Mouse (Mus musculus): Measurements from ENCODE around the gene Nme1. TPM values are rescaled to one million over a fixed set of nuclear protein-coding genes. Genes with fewer than 3 reads are reported as not detected.

Gene Nme1
- total RNA-seq (2021): 10 to 100 TPM; 18.2 to 20.6 TPM
- long read RNA-seq, experiment 1, transcript Nme1-203 (5 exons, 3,181 nt): major isoform, 56 of 60 reads
- long read RNA-seq, experiment 1, partial matches to known transcripts: 0 of 60 reads
- long read RNA-seq, experiment 1, other reads (novel, unspliced or antisense): 2 of 60 reads
- long read RNA-seq, experiment 2, transcript Nme1-203 (5 exons, 3,181 nt): major isoform, 52 of 54 reads
- long read RNA-seq, experiment 2, partial matches to known transcripts: 0 of 54 reads
- long read RNA-seq, experiment 2, other reads (novel, unspliced or antisense): 0 of 54 reads

GRCm38 (mm10) chr11:93968005-93968847, at the start of gene Nme1, which contains the start of gene Gm20390:
Gene Nme1, minus strand, starts transcription at chr11:93968521.
Gene Gm20390, minus strand, starts transcription at chr11:93968293.
- peak; percentile 94 for DNase-seq
- intact Hi-C loops (cut with DNase I; ENCODE audit: low total_unique reads): no loop called here

GRCm38 (mm10) chr11:94003346-94003745, 35.0 kb upstream of the Nme1 start:
- DNase-seq: no peak
- intact Hi-C loops (cut with DNase I; ENCODE audit: low total_unique reads): no loop called here

DNA sequence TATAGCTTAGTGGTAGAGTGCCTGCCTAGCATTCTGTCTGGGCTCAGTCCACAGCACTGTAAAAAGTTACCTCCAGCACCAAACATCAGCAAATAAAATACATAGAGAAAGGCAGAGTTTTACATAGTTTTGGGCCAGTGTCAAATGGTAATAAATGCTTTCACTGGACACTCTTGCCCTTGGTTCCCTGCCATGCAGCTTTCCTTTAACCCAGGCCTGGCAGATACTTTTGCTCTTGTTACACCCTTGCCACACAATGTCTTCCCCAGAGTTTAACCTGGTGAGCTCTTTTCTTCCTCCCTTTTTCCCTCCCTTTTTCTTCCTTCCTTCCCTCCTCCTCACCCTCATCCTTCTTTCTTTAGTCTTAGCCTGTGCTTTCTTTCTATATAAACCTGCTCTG, 31.0 kb upstream of the Nme1 start:
- DNase-seq: no peak
- intact Hi-C loops (cut with DNase I; ENCODE audit: low total_unique reads): loop anchor here (5.0 kb wide), 1 partner anchor 37 kb away; no protein-coding TSS in a partner anchor

DNA sequence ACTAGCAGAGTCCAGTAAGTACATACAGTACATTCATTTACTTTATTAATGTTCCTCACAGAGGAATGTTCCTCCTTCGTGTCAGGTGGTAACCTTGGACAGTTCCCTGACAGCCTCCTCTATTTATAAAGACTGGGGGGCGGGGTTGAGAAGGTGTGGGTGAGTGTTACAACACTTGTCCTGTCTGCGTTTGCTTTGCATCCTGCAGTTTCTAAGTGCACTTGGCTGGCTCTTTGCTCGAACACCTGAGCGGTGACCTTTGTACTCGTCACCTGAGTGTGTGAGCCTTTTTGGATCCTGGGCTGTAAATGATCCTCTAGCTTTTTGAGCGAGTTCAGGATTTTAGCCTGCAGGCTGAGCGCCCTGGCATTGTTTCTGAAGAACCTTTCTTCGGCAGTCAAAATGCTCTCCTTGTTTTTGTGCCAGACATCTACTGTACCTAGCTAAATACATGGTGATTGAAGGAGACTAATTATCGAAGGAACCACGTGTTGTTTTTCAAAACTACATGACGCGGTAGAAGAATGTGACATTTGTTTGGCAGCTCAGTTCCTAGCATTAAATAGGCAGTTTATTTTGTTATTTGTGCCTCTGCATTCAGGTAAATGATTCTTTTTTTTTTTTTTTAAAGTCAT, 28.9 kb upstream of the Nme1 start:
- intact Hi-C loops (cut with DNase I; ENCODE audit: low total_unique reads): loop anchor here (5.0 kb wide), 1 partner anchor 35 kb away; no protein-coding TSS in a partner anchor
- DNase-seq: no peak

GRCm38 (mm10) chr11:93996306-93997140, 28.2 kb upstream of the Nme1 start:
- intact Hi-C loops (cut with DNase I; ENCODE audit: low total_unique reads): loop anchor here (5.0 kb wide), 1 partner anchor 34 kb away; no protein-coding TSS in a partner anchor
- DNase-seq: peak; percentile 49

DNA sequence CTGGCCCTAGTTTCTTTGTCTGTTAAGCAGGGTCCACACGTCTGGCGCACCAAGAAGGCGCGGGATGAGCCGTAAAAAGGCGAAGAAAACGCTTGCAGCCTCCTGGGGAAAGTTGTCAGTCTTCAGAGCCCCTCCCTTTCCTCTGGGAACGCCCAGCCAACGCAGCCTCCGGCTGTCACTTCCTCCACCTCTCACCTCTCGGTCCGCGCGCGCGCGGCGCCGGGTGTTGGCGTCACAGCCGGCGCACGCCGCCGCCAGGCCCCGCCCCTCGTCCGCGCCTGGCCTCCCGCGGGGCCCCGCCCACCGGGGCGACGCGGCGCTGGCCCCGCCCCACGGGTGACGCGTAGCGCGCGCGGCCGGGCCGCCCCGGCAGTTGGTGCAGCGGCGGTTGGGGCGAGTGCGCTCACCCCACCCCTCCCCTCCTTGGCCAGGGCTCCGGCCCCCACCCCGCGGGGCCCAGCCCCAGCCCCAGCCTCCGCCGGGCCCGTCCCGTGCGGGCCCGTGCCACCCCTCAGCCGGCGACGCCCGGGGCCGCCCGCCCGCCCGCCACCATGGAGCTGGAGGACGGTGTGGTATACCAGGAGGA, 27.5 kb upstream of the Nme1 start, which contains the start of gene Spag9:
Gene Spag9, plus strand, starts transcription at position 372 of the 586 bp plus-strand sequence.
- intact Hi-C loops (cut with DNase I; ENCODE audit: low total_unique reads): loop anchor here (5.0 kb wide), 1 partner anchor 34 kb away; no protein-coding TSS in a partner anchor
- DNase-seq: peak; percentile 96

- DNase-seq: peak; percentile 80
- intact Hi-C loops (cut with DNase I; ENCODE audit: low total_unique reads): loop anchor here (5.0 kb wide), 1 partner anchor 33 kb away; no protein-coding TSS in a partner anchor
These were observed 26.9 kb upstream of the Nme1 start for GRCm38 (mm10) chr11:93995111-93995719.

GRCm38 (mm10) chr11:93994531-93994930, 26.2 kb upstream of the Nme1 start:
- DNase-seq: no peak
- intact Hi-C loops (cut with DNase I; ENCODE audit: low total_unique reads): no loop called here

DNA sequence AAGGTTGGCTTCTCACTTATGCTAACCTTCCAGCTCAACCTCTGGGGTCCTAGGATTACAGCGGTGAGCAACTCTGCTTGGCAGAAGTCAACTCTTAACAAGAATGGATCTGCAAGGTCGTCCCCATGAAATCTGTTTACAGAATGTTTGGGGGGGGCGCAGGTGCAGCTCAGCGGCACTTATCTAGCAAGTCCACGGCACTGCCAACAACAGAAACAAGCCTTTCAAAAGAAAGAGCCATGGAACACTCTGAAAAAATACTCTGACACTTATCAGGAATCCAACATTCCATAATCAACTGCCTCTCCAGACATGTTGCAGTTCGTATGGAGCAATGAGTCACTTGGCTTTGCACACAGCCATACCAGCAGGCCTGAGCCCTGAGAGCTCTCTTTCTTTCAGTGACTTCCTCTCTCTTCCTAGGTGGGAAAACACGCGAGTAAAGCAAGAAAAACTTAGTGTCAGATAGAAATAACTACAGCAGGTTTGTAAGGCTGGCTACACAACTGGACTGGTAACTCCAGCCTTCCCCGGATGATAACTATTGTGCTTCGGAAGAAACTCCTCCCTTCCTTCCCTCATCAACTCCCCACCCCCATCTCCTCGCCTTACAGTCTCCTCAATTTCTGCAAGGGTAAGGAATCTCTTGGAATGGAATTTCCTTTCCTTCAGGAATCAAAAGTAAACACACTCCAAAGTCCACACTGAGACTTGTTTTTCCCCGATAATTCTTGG, 20.2 kb upstream of the Nme1 start:
- intact Hi-C loops (cut with DNase I; ENCODE audit: low total_unique reads): no loop called here

GRCm38 (mm10) chr11:93987625-93988327, 19.5 kb upstream of the Nme1 start:
- intact Hi-C loops (cut with DNase I; ENCODE audit: low total_unique reads): no loop called here
- DNase-seq: no peak

More for the DNA sequence above, 20.2 kb upstream of the Nme1 start:
- no peak for DNase-seq

DNA sequence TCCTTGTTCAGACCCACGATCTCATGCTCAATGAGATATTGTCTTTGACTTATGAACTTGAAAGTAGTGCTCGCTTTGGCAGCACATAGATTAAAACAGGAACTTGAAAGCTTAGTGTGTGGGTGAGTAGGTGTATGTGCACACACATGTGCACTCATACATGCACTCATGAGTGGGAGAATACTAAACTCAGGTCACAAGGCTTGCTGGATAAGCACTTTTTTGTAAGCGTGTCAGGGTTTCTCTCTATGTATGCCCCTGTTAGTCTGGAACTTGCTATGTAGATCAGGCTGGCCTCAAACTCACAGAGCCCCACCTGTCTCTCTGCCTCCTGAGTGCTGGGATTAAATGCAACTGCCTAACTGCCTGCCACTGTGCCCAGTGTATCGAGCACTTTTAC, 18.7 kb upstream of the Nme1 start:
- DNase-seq: no peak
- intact Hi-C loops (cut with DNase I; ENCODE audit: low total_unique reads): no loop called here

DNA sequence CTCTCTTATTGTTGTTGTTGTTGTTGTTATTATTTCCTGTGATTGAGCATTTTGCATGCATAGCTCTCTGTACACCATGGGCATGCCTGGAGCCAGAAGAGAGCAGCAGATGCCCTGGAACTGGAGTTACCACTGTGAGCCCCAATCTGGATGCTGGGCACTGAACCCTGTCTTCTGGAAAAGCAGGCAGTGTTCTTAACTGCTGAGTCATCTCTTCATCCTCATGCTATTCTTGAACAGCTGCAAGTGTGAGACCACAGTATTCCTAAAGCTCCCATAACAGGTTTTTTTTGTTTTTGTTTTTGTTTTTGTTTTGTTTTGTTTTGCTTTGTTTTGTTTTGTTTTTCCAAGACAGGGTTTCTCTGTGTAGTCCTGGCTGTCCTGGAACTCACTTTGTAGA, 18.0 kb upstream of the Nme1 start:
- intact Hi-C loops (cut with DNase I; ENCODE audit: low total_unique reads): no loop called here
- DNase-seq: no peak

GRCm38 (mm10) chr11:93985265-93985664, 16.9 kb upstream of the Nme1 start:
- DNase-seq: no peak
- intact Hi-C loops (cut with DNase I; ENCODE audit: low total_unique reads): no loop called here

DNA sequence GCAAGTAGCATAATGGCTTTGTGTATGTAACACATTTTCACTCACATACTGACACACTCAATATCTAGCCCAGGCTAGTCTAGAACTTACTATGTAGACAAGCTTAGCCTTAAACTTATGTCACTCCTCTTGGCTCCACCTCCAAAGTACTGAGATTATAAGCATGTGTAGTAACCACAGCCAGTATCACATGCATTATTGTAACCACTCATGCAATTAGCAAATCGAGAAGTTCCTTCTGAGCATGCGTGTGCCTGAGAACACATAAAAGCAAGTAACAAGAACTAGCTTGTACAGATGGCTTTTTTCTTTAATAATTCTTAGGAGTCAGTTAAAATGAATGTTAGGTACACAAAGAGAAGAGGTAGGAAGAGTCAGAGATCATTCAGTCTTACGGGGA, 16.3 kb upstream of the Nme1 start:
- intact Hi-C loops (cut with DNase I; ENCODE audit: low total_unique reads): no loop called here
- no peak for DNase-seq

DNA sequence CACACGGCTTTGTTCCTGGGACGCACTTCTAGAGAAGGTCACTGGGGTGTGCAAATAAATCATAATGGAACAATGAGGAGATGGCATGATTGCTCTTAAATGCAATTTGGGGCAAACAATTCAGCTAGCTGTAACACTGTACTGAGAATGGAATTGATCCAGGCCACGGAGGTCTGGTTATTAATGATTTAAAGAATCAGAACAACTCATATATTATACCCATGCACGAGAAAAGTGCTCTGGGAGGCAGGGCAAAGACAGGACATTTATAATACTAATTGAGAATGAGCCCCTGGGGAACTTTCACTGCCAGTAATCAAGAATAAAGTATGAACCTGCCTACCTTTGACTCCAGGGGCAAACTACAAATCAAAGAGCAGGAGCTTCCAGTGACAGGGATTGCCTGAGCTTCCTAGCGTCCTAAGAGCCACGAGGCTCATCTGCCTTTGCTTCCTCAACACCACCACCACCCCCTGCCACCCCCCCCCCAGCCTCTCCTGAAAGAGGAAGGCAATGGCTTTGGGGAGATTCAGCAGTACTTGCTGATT, 11.3 kb upstream of the Nme1 start:
- no peak for DNase-seq
- intact Hi-C loops (cut with DNase I; ENCODE audit: low total_unique reads): loop anchor here (10.0 kb wide), 1 partner anchor 105 kb away; no protein-coding TSS in a partner anchor

- DNase-seq: no peak
- intact Hi-C loops (cut with DNase I; ENCODE audit: low total_unique reads): loop anchor here (10.0 kb wide), 1 partner anchor 112 kb away; no protein-coding TSS in a partner anchor
These were observed 4.6 kb upstream of the Nme1 start for GRCm38 (mm10) chr11:93972951-93973350.

Data from gastrocnemius, postnatal 14 days (tissue).